Mouse (Mus musculus): Measurements from ENCODE around the gene Mrpl9. TPM values are rescaled to one million over a fixed set of nuclear protein-coding genes. Genes with fewer than 3 reads are reported as not detected.

Gene Mrpl9
- polyA plus RNA-seq, 1 experiment from 2014 or later, result 101 TPM

- TF ChIP-seq CTCF (IDR thresholded peaks at IDR 0.05), result no peak
- H3K27me3 ChIP-seq, result no peaks in the 10 kb centered on the region
- in situ Hi-C loops (cut with MboI; ENCODE audit: low pct_unique_long_range_greater_than_20kb), result no loop called here
- ChIA-PET POLR2A (no interaction called here), CTCF (interaction anchor here (1.2 to 1.6 kb wide), 2 partner anchors 15 to 21 kb away, joined by 3 to 4 read pairs; partner anchors contain the start of gene Lingo4)
- ATAC-seq (peak; percentile 100), DNase-seq (ENCODE audit: low read depth, low spot score) (peak; percentile 95)
Observed at GRCm38 (mm10) chr3:94413031-94413679, 30.0 kb upstream of the Mrpl9 start, which contains the start of gene Tdrkh. Gene Tdrkh (plus strand): TSS chr3:94413273.

DNA sequence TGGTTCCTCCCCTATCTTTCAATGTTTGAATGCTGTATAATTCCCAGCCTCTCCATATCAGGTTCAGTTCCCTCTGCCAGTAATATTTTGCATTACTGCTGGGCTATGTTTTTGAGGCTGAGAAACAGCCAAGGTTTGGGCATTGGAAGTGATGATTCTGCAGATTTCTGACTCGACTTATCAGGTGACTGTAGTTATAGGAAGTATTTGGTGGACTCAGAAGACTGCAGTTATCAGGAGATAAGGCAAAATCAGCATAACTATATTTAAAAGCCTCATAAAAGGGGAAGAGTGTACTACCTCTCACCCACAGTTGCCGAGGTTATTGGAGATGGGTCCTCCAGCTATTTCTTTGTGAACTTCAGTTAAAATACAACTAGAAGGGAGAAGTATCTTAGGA, 12.1 kb upstream of the Mrpl9 start:
- no peak for TF ChIP-seq CTCF (IDR thresholded peaks at IDR 0.05)
- CTCF ChIA-PET, result interaction anchor here (0.9 kb wide), 1 partner anchor 32 kb away, joined by 3 read pairs; no protein-coding TSS in a partner anchor
- no peak for ATAC-seq
- POLR2A ChIA-PET, result no interaction called here
- DNase-seq (ENCODE audit: low read depth, low spot score), result no peak
- H3K27me3 ChIP-seq, result no peaks in the 10 kb centered on the region
- in situ Hi-C loops (cut with MboI; ENCODE audit: low pct_unique_long_range_greater_than_20kb), result no loop called here

DNA sequence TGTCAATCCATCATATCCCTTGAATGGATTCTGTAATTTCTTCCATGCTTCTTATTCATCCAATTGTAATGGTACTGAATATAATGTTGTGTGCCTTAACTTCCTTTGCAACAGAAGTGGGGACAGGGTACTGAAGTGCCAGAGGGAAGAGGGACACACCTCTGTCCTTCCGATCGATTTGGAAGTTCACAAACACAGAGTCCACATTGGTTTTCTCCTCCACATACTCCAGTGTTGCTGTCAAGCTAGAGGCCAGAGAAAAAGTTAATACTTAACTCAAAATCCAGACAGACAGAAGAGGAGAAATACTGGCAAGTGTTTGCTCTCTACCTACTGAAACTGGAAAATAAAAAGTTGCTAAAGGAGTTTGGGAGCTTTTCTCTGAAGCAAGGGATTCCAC, 8.8 kb upstream of the Mrpl9 start:
- no peaks in the 10 kb centered on the region for H3K27me3 ChIP-seq
- no peak for TF ChIP-seq CTCF (IDR thresholded peaks at IDR 0.05)
- POLR2A ChIA-PET, result interaction anchor here (1.2 kb wide), 1 partner anchor 12 kb away, joined by 3 read pairs; no protein-coding TSS in a partner anchor
- no peak for DNase-seq (ENCODE audit: low read depth, low spot score)
- ATAC-seq, result no peak
- in situ Hi-C loops (cut with MboI; ENCODE audit: low pct_unique_long_range_greater_than_20kb), result no loop called here
- CTCF ChIA-PET, result interaction anchor here (0.9 to 1.7 kb wide), 6 partner anchors 8 to 67 kb away, joined by 3 to 5 read pairs (median 4); no protein-coding TSS in a partner anchor

- no peak for TF ChIP-seq CTCF (IDR thresholded peaks at IDR 0.05)
- ChIA-PET CTCF (interaction anchor here (0.8 kb wide), 1 partner anchor 15 kb away, joined by 3 read pairs; no protein-coding TSS in a partner anchor), POLR2A (no interaction called here)
- peaks cover 14% of the 10 kb centered on the region for H3K27me3 ChIP-seq
- ATAC-seq, result no peak
- DNase-seq (ENCODE audit: low read depth, low spot score), result no peak
- in situ Hi-C loops (cut with MboI; ENCODE audit: low pct_unique_long_range_greater_than_20kb), result no loop called here
Observed at GRCm38 (mm10) chr3:94436420-94436819, 6.7 kb upstream of the Mrpl9 start.

GRCm38 (mm10) chr3:94441182-94441581, 1.9 kb upstream of the Mrpl9 start:
- in situ Hi-C loops (cut with MboI; ENCODE audit: low pct_unique_long_range_greater_than_20kb), result loop anchor here (5.0 kb wide), 1 partner anchor 74 kb away; no protein-coding TSS in a partner anchor
- peak; percentile 38 for ATAC-seq
- H3K27me3 ChIP-seq, result peaks cover 16% of the 10 kb centered on the region
- ChIA-PET CTCF (interaction anchor here (0.8 to 2.2 kb wide), 9 partner anchors 12 to 93 kb away, joined by 3 to 9 read pairs (median 4); no protein-coding TSS in a partner anchor), POLR2A (no interaction called here)
- DNase-seq (ENCODE audit: low read depth, low spot score), result no peak
- TF ChIP-seq CTCF (IDR thresholded peaks at IDR 0.05), result peak; percentile 66

- POLR2A ChIA-PET, result interaction anchor here (0.5 to 2.0 kb wide), 9 partner anchors 9 to 216 kb away, joined by 3 to 9 read pairs (median 4); no protein-coding TSS in a partner anchor
- in situ Hi-C loops (cut with MboI; ENCODE audit: low pct_unique_long_range_greater_than_20kb), result loop anchor here (5.0 kb wide), 1 partner anchor 76 kb away; no protein-coding TSS in a partner anchor
- CTCF ChIA-PET, result interaction anchor here (0.8 to 2.4 kb wide), 3 partner anchors 13 to 90 kb away, joined by 3 to 9 read pairs (median 4); no protein-coding TSS in a partner anchor
- TF ChIP-seq CTCF (IDR thresholded peaks at IDR 0.05), result no peak
- DNase-seq (ENCODE audit: low read depth, low spot score), result no peak
- peak; percentile 14 for ATAC-seq
- H3K27me3 ChIP-seq, result peaks cover 16% of the 10 kb centered on the region
Observed at GRCm38 (mm10) chr3:94443597-94443964, 463 bp downstream of the Mrpl9 start, which contains the start of gene Oaz3. Gene Oaz3 (minus strand): TSS chr3:94443915.

DNA sequence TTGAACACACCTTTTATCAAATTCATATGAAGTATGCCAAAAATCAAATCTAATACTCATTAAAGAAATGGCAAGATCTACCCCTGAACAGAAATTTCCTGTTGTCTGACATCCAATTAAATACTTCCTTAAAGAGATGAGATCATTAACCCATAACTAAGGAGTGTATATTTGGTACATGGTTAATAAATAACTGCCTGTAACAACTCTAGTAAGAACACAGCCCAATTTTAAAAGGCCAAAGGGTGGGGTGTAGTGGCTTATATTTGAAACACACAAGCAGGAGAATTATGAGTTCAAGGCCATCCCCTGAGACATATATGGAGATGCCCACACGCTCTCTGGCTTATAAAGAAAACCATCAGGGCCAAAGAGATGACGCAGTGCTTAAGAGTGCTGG, 6.3 kb downstream of the Mrpl9 start:
- ATAC-seq (no peak), DNase-seq (ENCODE audit: low read depth, low spot score) (no peak)
- no peak for TF ChIP-seq CTCF (IDR thresholded peaks at IDR 0.05)
- in situ Hi-C loops (cut with MboI; ENCODE audit: low pct_unique_long_range_greater_than_20kb), result no loop called here
- ChIA-PET POLR2A (no interaction called here), CTCF (interaction anchor here (0.8 to 2.7 kb wide), 5 partner anchors 13 to 153 kb away, joined by 3 to 13 read pairs (median 4); no protein-coding TSS in a partner anchor)
- H3K27me3 ChIP-seq, result no peaks in the 10 kb centered on the region

DNA sequence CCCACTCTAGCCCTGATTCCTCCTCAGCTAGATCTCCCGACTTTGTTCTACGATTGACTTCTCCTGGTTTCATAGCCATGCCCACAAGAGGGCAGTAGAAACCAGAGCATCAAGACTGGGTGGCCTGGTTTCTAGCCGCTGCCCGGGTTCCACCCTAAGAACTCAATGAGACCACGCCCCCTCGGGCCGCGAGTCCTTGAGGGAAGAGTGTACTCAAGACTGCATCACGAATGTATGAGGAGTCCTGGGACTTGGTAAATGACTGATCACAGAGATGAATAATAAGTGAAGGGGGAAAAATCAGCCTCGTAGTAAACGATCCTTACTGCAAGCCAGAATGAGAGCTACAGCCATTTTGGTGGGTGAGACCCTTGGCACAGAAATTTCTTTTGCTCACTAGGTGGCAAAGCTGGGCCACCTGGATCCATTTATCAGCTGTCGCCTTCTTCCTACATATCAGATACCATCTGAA, 13.4 kb downstream of the Mrpl9 start:
- DNase-seq (ENCODE audit: low read depth, low spot score), result peak; percentile 77
- TF ChIP-seq CTCF (IDR thresholded peaks at IDR 0.05), result peak; percentile 98
- CTCF ChIA-PET, result interaction anchor here (0.7 to 5.2 kb wide), 31 partner anchors 8 to 446 kb away, joined by 3 to 40 read pairs (median 3); partner anchors contain the start of gene Oaz3
- POLR2A ChIA-PET, result interaction anchor here (0.8 to 1.3 kb wide), 4 partner anchors 9 to 145 kb away, joined by 3 to 4 read pairs (median 4); no protein-coding TSS in a partner anchor
- in situ Hi-C loops (cut with MboI; ENCODE audit: low pct_unique_long_range_greater_than_20kb), result loop anchor here (5.0 to 10.0 kb wide), 3 partner anchors 51 to 388 kb away; no protein-coding TSS in a partner anchor
- peak; percentile 92 for ATAC-seq
- no peaks in the 10 kb centered on the region for H3K27me3 ChIP-seq

DNA sequence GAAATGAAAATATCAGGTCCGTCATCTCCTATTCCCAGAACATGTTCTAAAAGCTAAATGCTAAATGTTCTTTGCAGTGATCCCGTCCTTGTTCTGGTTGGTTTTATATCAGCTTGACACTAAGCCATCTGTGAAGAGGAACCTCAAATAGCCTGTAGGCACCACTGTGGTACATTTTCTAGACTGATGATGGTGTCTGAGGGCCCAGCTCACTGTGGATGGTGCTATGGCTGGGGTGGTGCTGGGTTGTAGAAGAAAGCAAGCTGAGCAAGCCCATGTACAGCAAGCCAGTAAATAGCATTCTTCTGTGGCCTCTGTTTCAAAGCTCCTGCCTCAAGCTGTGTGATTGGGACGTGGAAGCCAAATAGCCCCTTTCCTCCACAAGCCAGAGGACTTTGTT, 13.9 kb downstream of the Mrpl9 start:
- POLR2A ChIA-PET, result interaction anchor here (0.8 to 1.3 kb wide), 4 partner anchors 9 to 145 kb away, joined by 3 to 4 read pairs (median 4); no protein-coding TSS in a partner anchor
- ATAC-seq (no peak), DNase-seq (ENCODE audit: low read depth, low spot score) (no peak)
- TF ChIP-seq CTCF (IDR thresholded peaks at IDR 0.05), result no peak
- in situ Hi-C loops (cut with MboI; ENCODE audit: low pct_unique_long_range_greater_than_20kb), result loop anchor here (5.0 to 10.0 kb wide), 3 partner anchors 50 to 388 kb away; no protein-coding TSS in a partner anchor
- CTCF ChIA-PET, result interaction anchor here (0.7 to 5.2 kb wide), 29 partner anchors 9 to 445 kb away, joined by 3 to 40 read pairs (median 3); partner anchors contain the start of gene Oaz3
- H3K27me3 ChIP-seq, result no peaks in the 10 kb centered on the region

DNA sequence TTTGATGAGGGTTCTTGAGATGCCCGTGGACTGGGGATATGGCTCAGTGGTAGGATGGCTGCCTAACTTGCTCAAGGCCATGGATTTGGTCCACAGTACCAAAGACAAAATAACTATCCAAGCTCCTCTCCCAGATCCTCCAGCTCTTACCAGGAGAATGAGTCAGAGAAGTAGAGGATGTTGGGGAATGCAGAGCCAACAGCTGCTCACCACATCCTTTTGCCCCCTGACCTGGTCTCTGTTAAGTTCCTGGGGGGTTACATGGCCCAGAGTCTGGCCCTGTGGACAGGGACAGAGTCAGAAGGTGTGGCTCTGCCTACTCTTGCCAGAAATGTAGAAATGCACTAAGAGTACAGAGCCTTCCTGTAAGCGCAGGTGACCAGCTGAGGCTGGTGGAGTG, 16.7 kb downstream of the Mrpl9 start:
- CTCF ChIA-PET, result no interaction called here
- in situ Hi-C loops (cut with MboI; ENCODE audit: low pct_unique_long_range_greater_than_20kb), result loop anchor here (5.0 to 10.0 kb wide), 3 partner anchors 47 to 385 kb away; no protein-coding TSS in a partner anchor
- TF ChIP-seq CTCF (IDR thresholded peaks at IDR 0.05), result no peak

More for the DNA sequence above, 16.7 kb downstream of the Mrpl9 start:
- POLR2A ChIA-PET, result no interaction called here
- H3K27me3 ChIP-seq, result no peaks in the 10 kb centered on the region
- ATAC-seq (no peak), DNase-seq (ENCODE audit: low read depth, low spot score) (no peak)

Data from Patski (cell line).